Comparison of ENCODE assay signal across 12 mouse cellular contexts in the genomic region with DNA sequence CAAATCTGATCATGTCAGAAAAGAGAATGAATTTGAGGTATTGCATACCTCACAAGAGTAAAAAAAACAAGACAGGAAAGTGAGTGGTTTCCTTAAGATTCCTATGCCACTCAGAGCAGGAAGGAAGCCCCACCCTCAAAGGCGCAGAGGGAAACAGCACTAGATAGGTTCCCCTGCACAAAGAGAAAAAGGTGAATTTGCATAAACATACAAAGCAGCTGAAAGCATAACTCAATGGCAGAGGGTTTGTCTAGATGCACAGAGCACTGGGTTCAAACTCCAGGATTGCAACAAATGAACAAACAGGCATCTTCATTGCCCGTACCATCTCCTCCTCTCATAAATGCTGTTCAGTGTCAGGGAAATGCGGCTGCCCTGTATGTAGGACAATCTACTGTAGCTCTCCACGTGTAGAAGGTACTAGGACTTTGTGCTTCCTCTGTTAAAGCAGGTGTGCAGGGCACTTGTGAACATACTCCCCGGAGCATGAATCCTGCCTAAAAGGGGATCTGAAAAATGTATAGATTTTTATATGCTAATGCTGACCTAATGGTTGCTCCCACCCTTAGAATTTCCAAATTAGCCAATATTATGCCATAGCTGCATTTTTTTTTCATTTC.
DNase-seq lines count a peak whose midpoint lies in the region; ATAC-seq and TF ChIP-seq lines count a peak whose summit lies in the region.
"Had no signal": no experiment of that assay in that cellular context is flagged by ENCODE, and none has a peak within 500 bp of the region (broad histone marks: within the 10 kb centered on the region; RNA-seq: fewer than 3 reads in every experiment).

No protein-coding gene starts in this region.

- peak; percentile 17 for DNase-seq in kidney, postnatal 14 days
- peak; percentile 54 to 58 for DNase-seq in B cell, adult 2 months
- DNase-seq in T-cell, adult 2 months (ENCODE audit: low spot score), result peak; percentile 74
- DNase-seq in naive thymus-derived CD4-positive, alpha-beta T cell, adult 2 months (ENCODE audit: low read depth), result peak; percentile 82
- no peak for DNase-seq in frontal cortex, postnatal 10 days (ENCODE audit: low spot score in 2 of 2)
- no peak for DNase-seq in left cerebral cortex, adult 2 months (ENCODE audit: extremely low spot score in 1 of 2, low spot score in 2 of 2)
- DNase-seq in testis, postnatal 14 days (ENCODE audit: low spot score), result no peak
- DNase-seq: cerebellum, postnatal 25 days; heart, postnatal 10 days; kidney, adult 18-20 months had no signal

- no peak overlapping the region for H3K27ac ChIP-seq in kidney, embryonic 15.5 days
- H3K27ac ChIP-seq in left cerebral cortex, adult 2 months, result no peak overlapping the region
- H3K27ac ChIP-seq: macrophage had no signal

- 81% methylated on average over 5 of the region's 5 CpGs for WGBS in kidney, embryonic 15.5 days

- H3K36me3 ChIP-seq in kidney, embryonic 15.5 days, result no peaks in the 10 kb centered on the region

- H3K9ac ChIP-seq in kidney, embryonic 15.5 days, result no peak overlapping the region

- H3K27me3 ChIP-seq in kidney, embryonic 15.5 days, result no peaks in the 10 kb centered on the region

- no peak for ATAC-seq in kidney, embryonic 15.5 days (replicated peaks; ENCODE audit: low FRiP score)

- intact Hi-C loops in left cerebral cortex, adult 2 months (cut with DNase I), result no loop called here

- no peak overlapping the region for H3K4me3 ChIP-seq in kidney, embryonic 15.5 days (replicated peaks)
- no peak overlapping the region for H3K4me3 ChIP-seq in left cerebral cortex, adult 2 months

- no peaks in the 10 kb centered on the region for H3K4me1 ChIP-seq in kidney, embryonic 15.5 days

- H3K4me2 ChIP-seq in kidney, embryonic 15.5 days, result no peak overlapping the region

- no peak for TF ChIP-seq CTCF in left cerebral cortex, adult 2 months (IDR thresholded peaks at IDR 0.05)

- H3K9me3 ChIP-seq in kidney, embryonic 15.5 days (replicated peaks), result no peaks in the 10 kb centered on the region

Comparison
In these comparisons a context has a peak if more than half of its experiments do, and no peak if none do; other contexts are left out.
1. DNase-seq: peak in kidney, postnatal 14 days (single experiment), B cell, adult 2 months (2 of 2), T-cell, adult 2 months (single experiment) and naive thymus-derived CD4-positive, alpha-beta T cell, adult 2 months (single experiment); none in frontal cortex, postnatal 10 days (0 of 2), left cerebral cortex, adult 2 months (0 of 2) and testis, postnatal 14 days (single experiment).